Mouse (Mus musculus) kidney, postnatal 25 days (tissue): Measurements from ENCODE around the gene Defb48.

Source experiments
- DNase-seq, 2 experiments: peaks; one replicate each; pipeline ENCODE4 v3.0.0; 2021; ENCODE audit warnings: mixed read lengths in 2 of 2

Gene Defb48

DNA sequence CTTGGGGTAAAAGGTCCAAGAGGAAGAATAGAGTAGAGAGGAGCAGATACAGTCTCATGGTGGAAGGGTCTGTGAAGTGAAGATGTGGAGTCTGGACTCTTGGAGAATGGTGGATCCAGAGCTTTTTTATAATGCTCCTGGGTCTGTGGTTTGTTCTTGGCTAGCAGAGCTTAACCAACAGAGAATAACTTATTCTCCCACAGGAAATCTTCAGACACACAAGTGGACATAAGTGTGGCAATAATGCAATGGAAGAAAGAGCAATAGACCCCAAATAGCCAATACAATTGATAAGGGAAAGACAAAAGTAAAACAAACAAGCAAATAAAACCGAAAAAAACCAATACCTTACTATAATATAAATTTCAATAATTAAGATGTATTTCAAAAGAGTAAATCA lies at the start of gene Defb48:
Gene Defb48 (minus strand): TSS at position 101 of the 400 bp plus-strand sequence.
- no peak for DNase-seq

DNA sequence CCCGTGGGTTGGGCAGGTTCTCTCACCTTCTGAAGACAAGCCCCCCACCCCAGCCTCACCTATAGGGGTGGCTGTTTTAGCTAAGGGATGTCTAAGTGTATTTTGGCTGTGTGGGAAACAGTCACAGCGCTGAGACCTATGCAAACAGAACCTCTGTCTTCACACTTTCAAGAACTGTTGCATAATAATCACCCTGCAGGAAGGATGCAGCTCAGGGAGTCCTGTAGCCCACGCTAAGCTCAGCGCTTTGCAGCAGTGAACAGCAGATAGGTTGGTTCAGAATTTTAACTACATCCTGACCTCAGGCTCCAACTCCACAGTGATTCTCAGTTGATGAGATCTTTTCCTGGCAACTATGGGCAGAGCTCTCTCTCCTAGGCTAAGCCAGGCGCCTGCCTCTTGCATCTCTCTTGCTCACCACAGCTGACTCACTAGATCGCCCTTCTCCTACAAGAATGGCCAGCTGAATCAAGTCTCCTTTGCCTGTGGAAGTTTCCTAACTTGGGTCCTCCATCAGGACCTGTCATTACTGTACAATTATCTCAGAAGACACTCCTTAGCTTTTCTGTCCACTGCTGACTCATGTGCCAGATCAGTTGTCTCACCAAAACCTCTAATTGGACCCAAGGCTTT lies 36.3 kb upstream of the Defb48 start:
- DNase-seq = no peak

DNA sequence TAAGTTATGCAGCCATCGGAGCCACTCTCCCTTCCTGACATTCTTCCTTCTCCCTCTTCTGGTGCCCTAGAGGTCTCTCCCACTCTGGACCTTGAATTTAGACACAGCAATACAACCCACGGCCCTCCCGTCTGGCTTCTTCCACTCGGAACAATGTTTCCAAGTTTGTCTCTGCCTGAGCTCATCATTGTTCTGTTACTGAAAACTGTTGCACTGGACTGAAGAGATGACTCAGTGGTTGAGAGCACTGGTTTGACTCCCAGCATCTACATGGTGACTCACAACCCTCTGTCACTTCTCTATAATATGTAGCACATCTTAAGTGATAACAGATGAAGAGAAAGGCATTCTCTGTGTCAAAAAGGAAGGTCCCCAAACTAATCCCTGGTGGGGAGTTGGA lies 30.4 kb upstream of the Defb48 start:
- DNase-seq = no peak

DNA sequence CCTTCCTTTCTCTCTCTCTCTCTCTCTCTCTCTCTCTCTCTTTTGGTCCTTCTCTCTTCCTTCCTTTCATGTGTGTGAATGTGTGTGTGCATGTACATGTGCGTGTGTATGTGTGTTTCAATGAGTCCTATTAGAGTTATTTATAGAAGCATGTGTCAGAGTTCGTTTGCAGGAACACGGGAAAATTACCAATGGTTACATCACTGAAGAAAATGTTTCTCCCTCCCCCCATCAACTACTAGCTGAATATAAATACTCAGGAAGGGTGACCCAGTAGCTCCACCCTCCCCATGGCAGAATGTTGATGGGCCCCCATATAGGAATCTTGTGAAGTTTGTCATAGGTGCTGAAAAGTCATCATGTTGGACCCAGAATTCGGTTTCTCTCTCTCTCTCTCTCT lies 28.8 kb upstream of the Defb48 start:
- DNase-seq = no peak

DNA sequence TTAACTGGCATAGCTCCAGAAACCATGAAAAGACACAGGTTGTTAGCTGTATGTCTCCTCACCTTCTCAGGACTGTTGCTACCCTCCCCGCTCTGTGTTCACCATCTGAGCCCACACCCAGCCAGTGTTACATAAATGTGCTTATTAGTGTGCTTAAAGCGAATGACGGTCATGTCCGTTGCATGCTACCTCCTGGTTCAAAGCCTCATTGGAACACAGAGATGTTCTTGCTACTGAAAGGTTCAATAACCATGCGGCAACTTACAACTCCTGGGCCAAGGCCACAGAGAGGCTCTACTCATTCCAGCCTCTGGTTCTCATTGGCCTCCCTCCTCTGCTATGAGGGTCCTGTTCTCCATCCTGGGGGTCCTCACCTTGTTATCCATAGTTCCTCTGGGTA lies 27.2 kb upstream of the Defb48 start, which contains the start of gene Defb43:
Gene Defb43 (plus strand): TSS at position 301 of the 400 bp plus-strand sequence.
- DNase-seq = no peak

DNA sequence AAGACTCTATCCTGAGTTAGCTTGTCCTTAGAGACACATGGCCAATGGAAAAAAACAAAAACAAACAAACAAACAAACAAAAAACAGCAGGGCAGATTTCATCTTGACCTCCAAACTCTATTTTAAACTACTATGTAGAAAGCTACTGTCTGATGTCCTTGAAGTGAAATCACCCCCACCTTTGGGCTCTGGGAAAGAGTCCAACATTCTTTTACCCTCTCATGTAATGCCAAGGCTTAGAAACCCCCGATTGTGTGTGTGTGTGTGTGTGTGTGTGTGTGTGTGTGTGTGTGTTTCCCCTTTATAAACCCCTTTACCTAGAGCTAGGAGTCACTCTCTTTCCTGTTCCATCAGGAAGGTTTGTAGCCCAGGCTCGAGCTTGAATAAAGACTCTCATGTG lies 18.3 kb upstream of the Defb48 start:
- no peak for DNase-seq

DNA sequence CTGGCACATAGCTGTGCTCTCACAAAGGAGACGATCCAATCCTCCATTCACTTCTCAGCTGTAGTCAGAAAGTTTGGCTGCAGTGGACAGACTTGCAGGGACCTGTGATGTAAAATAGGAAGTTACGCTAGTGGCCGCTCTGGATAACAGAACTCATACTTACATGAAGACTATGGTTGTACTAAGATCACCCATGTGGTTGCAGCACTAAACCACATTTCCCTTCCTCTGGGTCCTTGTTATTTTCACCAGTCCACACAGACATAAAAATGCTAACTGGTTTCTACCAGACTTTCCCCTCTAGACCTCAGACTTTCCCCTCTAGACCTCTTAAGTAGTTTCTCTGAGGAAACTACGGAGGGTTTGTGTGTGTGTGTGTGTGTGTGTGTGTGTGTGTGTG lies 14.7 kb upstream of the Defb48 start:
- no peak for DNase-seq

DNA sequence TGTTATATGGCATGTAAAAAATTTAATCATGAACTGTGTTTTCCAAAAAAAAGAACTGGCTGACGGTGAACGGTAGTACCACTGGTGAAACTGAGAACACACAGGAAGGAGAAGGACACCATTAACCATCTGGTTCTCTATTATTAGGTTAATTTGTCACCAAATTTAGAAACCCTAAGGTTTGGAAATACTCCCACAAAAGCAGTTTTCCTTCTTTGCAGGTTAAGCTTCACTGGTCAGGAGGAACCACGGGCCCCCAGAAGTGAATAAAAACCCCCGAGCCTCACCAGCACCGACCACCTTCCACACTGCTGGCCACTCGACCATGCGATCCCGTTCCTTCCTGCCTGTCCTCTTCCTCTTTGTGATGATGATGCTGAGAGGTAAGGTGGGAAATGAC lies 13.5 kb upstream of the Defb48 start, which contains the start of gene Defb47:
Gene Defb47 (plus strand): TSS at position 301 of the 400 bp plus-strand sequence.
- DNase-seq = no peak

DNA sequence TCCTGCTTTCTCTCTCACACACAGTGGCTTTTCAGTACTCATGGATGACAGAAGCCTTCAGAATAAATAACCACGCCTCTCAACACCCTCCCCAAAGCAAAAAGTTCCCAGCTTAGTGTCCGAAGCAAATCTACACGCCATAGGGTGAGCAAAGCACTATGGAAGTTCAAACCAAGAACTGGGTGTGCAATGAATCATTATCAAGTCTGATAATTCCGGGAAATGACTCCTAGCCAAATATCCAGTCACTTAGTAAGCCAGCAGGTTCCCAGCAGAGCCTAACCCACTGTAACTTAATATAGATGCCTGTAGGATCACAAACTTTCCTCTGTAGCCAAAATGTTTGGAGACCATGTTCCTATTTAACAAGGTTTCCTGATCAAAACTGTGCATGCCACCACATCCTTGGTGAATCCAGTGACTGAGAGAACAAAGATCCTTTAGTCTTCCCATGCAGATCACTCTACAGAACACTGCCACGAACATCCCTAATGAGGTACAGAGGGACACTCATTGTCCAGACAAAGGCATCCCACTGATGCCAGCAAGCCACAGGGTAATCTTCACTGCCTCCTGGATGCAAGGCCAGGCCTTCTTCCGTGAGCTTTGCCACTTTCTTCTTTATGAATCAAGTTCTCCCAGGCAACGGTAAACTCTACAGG lies 7.7 kb upstream of the Defb48 start:
- no peak for DNase-seq

DNA sequence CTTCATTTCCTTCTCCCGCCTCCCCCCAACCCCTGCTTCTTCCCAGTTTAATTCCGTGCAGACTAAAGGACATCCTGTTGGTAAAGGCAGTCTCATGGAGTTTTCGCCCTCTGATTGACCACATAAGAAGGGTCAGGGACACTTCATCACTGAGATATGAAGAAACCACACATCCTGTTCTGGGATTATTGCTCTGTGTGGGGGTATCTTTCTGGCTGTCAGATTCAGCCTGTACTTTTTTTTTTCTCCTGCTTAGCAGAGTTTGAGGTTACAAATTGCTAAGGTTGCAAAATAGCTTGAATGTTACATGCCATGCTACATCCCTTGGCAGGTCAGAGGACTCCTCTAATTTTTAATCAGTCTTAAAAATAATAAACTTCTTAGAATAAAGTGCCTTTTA lies 7.0 kb upstream of the Defb48 start:
- no peak for DNase-seq

DNA sequence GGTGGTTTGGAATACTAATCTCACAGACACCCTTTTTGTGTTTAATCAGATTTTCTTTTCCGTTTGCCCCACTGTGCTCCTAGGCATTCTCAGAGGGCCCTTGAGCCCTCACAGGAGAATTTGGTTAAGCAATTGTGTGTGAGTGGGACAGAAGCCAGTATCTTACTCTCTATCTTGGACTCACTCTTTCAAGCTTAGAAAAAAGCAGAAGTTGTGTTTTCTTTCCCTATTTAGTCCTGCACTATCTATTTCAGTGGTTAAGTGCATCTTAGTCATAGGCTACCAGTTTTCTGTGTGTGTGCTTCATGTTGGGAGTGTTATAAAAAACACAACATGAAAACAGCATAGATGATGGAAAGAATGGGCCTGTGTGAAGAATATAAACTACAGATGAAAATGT lies 4.5 kb downstream of the Defb48 start:
- DNase-seq = no peak

DNA sequence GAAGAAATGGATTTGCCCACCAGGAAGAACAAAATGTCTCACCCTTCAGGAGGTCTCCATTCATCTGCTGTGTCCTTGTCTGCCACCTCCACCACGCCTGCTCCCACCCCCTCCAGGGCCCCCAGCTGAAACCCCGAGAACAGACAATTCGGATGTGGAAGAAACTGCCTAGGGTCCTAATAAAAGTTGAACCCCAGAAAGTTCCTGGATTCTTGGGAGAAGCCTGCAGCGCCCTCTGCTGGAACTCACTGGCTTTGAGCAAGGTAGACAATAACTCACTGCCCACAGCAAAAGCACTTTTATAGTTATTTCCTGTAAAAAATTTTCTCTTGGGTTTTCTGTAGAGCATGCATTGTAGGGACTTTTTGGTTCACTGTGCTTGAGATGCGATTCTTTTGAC lies 9.3 kb downstream of the Defb48 start:
- DNase-seq = peak; percentile 56 to 86

DNA sequence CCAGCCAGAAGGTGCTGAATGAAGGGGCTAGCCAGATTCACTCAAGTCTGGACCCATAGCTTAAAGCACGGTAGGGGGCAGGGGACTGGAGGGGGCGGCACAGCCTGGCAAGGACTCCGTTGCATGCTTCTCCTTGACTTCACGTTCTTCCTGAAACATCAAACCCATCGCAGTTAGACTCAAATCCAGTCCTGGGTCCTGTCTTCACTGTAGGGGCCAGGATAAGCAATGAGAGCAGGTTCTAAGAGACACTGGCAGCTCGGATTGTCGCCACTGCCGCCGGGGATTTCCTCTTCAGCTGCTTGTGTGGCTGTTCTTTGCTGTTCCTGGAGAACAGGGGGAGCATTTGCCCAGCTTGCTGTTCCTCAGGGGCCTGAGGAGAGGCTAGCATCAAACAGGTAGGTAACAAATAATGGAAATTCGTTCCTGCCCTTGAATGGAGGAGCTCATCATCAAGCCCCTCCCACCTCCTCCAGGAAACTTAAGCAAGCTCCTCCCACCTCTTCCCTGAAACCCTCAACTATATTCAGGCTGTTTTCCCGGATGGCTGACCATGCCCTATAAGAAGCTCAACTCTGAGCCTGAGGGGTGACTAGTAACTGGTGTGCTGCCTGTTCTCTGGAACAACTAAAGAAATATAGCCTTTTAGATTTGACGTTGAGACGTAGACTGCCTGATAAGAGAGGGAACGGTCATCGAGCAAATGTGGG lies 18.3 kb downstream of the Defb48 start:
- DNase-seq = peak in 1 of 2 experiments; percentile 23

DNA sequence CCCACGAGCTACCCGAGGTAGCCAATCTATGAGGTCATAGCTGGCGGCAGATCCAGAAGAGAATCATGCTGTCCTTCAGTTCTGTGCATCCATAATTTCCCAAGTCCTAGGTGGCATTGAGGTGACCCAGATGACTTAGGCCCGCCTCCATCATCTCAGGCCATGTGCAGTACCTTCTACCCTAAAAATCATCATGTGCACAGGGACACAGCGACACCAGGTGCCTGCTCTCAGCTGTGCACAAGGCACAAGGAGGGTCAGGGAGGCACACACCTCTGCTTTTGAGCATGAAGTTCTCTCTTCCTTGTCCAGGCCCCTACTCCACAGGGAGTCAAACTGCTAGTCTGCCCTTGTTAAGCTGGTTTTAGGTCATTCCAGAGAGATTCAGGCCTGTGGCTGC lies 19.0 kb downstream of the Defb48 start:
- DNase-seq = no peak

DNA sequence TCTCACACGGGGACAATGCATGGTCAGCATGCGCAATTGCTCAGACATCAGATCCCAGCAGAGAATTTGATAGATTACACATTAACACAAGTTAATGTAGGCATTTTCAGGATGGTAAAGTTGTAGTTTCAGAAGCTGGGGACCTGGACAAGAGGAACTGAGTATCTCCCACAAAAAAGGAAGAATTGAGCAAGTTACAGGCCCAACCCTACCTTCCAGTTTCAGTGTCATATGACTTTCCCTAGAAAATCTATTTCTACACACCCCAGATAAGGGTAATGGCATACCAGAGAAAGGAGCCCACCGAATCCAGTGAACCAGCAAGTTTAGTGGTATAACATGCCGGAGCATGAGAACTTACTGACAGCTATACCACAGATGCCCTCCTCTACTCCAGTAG lies 20.7 kb downstream of the Defb48 start:
- DNase-seq = no peak

DNA sequence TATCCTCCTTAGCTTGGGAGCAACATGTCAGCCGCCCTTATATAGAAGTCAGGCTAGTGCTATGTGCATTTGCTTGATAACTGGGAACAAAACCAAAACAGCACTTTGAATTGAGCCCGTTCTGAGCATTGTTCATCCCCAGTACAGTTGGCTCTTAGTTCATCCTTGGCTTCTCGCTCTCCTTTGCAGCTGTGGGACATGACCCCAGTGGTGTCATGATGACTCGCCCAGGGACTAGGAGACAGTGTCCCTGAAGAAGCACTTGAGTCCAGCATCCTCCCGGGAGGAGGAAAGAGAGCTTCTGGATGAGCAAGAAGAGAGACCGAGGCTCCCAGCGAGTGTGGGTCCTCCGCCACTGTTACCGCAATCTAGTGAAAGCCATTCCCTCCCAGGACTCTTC lies 28.2 kb downstream of the Defb48 start:
- DNase-seq = no peak

DNA sequence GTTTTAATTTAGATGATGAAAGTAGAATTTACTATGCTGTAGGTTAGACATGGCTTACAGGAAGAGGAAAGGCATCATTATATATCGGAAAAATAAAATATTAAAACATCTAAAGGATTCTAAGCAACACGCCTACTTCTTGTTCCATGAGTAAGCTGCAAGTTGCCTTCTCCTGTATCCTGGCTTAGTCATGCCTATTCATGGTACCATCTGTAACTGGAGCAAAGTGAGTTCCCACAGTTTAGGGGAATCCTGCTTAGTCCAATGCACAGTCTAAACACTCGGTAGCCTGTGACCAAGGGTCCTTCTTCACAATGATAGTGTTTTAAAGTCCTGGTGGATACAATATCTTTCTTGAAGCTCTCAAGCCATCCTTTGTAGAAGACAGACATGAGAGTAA lies 37.5 kb downstream of the Defb48 start:
- no peak for DNase-seq

DNA sequence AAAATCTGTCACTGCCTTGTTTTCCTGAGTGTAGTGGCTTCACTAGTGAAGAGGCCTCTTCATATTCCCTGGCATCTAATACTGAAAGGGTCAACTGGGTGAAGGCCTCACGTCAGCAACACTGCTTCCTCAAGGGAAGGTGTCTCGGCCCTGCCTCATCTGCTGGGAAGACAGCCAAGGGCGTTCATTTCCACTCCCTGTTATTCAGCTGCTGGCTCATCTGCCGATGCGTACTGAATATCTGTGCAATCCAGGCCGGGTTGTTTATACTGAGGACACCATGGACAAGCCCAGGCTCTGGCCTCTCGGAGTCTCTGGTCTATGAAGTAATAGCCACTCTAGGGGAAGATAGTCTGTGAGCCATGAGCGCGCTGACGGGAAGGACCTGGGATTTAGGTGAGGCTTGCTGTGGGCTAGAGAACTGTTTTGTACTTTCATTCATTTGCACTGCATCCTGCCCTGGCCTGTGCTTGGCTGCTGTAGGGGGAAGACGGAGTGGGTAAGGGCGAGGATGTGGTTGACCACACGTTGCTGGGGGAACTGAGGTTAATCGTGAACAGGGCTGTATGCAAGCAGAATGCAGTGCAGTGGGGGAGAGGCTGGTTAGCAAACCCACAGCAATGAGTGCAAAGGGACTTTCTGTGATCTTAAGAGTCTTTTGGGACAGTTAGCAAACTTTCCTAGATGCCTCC lies 43.8 kb downstream of the Defb48 start:
- peak; percentile 79 to 83 for DNase-seq

DNA sequence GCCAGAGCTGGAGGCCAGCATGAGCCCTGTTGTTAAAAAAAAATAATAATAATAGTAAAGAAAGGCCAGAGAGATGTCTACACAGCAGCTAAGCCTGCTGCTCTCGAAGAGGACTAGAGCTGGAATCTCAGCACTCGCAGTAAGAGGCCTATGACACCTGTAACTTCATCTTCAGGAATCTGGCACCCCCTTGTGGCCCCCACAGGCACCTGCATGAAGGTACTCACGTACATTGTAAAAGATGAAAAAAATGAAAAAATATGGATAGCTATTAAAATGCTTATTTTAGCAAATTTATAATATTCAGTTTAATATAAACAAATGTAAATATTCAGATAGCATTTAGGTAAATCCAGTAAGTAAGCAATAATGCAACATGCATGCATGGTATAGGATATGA lies 44.9 kb downstream of the Defb48 start:
- DNase-seq = peak in 1 of 2 experiments; percentile 19

DNA sequence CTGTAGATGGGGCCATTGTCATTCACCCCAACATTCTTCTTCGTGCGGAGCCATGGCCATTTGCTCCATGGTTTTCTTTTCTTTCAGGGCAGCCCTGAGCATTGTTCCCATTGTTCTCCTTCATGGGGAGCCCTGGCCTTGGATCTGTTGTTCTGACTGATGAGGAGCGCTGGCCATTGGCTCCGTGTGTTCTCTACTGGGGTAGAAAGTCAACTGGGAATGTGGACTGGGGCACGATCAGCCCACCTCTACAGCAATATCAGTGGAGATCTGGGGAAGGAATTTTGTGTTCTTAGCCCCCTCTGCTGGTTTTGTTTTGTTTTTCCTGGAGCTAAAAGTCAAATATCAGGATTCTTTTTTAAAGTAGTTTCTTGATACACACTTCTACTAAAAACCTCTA lies 46.6 kb downstream of the Defb48 start:
- peak in 1 of 2 experiments; percentile 16 for DNase-seq

DNA sequence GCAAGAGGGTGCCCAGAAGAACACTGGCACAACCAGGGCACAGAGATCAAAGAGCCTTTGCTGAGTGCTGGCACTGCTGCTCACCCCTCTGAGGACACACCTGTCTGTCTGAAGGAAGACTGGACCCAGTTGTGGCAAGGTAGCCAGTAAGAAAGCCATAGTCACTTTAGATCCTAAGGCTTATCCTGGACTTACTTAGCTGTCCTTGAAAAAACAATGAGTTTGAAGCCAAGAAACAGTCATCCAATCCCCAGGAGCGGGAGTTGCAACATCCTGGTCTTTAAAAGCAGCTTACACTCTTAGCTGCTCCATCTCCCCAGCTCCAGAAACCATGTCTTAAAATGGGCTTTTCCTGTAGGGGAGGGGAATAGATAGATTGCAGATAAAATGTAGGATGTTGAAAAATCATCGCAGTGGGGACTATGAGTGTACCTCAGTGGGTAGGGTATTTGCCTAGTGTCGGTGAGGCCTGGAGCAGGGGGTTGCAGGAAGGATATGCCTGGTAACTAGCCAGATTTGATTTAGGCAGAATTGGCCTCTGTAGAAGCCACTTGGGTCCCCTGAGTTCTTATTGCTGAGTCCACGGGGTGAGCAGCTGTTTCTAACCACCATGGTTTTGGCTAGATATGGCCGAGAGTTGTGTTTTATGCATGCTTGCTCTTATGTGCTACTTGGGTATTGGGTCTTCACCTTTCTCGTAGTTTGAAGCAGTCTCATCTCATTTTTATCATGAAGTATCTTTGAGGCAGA lies 47.5 kb downstream of the Defb48 start:
- DNase-seq = no peak

DNA sequence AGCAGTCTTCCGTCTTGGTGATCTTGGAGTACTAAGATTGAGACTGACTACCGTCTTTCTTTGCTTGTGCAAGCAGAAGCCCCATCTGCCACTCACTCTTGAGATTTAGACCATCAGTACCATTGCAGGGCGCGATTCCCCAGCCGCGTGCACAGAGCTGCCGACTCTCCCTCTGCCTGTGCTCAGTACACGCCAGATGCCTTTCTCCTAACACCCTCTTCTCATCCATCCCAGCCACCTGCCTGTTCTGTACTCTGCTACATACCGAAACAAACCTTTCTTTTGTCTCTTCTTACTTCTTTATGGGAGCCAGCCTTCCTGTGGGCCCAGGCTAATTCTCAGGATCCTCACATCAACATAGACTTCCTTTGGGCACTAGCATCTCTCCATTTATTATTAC lies 48.9 kb downstream of the Defb48 start:
- DNase-seq = no peak

DNA sequence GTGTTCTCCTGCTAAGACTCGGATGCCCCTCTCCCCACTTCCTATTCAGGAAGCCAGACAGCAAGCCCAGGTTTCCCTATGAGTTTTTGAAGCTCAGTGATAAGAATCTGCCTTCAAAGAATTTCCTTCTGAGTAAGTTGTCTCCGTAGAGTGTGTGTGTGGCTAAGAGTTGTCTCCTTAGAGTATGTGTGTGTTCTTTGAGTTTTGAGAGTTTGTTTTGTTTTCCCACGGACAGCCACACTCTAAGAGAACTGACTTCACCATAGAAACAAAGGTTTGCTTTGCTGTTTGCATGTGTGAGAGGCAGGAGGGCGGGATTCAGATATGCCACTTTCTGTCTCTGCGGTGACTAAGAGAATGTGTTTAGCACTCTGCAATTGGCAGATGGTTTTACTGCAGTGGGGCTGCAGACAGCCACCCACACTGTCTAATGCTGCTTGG lies 56.2 kb downstream of the Defb48 start:
- DNase-seq = no peak
